Mouse (Mus musculus): Measurements from ENCODE around the gene Ece2. TPM values are rescaled to one million over a fixed set of nuclear protein-coding genes. Genes with fewer than 3 reads are reported as not detected.

The Ece2 gene
- polyA plus RNA-seq, 1 experiment from 2014 or later = 1.7 TPM

DNA sequence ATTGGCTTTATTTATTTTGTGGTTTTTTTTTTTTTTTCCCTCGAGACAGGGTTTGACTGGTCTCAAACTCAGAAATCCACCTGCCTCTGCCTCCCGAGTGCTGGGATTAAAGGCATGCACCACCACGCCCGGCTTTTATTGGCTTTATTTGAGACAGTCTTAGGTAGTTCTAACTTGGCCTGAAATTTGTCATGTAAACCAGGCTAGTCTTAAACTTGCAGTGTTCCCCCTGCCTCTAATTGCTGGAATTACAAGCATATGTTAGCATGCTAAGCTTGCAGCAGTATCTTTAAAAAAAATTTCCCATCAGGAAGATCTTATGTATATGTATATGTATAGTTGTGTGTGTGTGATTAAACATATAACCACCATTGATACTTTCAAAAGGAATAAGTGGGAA is 47.1 kb downstream of the Ece2 start:
- Histone ChIP-seq H3K36me3 (ENCODE audit: control insufficient read depth, insufficient read depth, low read length) (peaks cover 40% of the 10 kb centered on the region), H3K27ac (ENCODE audit: low read length) (no peak overlapping the region), H3K4me2 (ENCODE audit: low read depth, low read length) (no peak overlapping the region), H3K4me1 (ENCODE audit: control insufficient read depth, insufficient read depth, low read length) (peaks cover 27% of the 10 kb centered on the region), H3K9me3 (ENCODE audit: control insufficient read depth, low read length) (no peaks in the 10 kb centered on the region), H3K4me3 (ENCODE audit: low read length) (no peak overlapping the region), H3K27me3 (replicated peaks; ENCODE audit: control insufficient read depth, insufficient read depth, low read length) (no peaks in the 10 kb centered on the region), H3K9ac (ENCODE audit: low read depth, low read length) (no peak overlapping the region)
- WGBS = 78% methylated on average over 4 of the region's 4 CpGs
- ATAC-seq = no peak

DNA sequence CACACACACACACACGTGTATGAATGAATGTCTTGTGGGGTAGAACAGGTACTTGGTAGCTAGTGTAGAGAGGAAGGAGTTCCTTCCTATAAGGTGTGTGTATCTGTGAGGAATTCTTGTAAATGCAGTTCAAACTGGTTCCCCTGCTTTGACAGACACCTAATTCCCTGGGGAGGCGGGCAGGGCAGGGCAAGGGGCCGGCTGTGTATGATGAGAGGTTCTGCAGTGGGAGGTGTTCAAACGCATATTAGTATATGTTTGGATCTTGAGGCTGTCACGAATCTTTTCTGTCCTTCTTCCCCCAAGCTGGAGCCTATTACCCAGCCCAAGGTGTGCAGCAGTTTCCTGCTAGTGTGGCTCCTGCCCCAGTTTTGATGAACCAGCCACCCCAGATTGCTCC is 47.8 kb downstream of the Ece2 start:
- H3K27ac ChIP-seq (ENCODE audit: low read length) = peak overlapping the region; percentile 33; the same call in 1 of the 2 replicates
- peaks cover 23% of the 10 kb centered on the region for H3K4me1 ChIP-seq (ENCODE audit: control insufficient read depth, insufficient read depth, low read length)
- 82% methylated on average over 5 of the region's 5 CpGs for WGBS
- no peaks in the 10 kb centered on the region for H3K9me3 ChIP-seq (ENCODE audit: control insufficient read depth, low read length)
- no peak overlapping the region for H3K4me3 ChIP-seq (ENCODE audit: low read length)
- H3K27me3 ChIP-seq (replicated peaks; ENCODE audit: control insufficient read depth, insufficient read depth, low read length) = no peaks in the 10 kb centered on the region
- no peak overlapping the region for H3K9ac ChIP-seq (ENCODE audit: low read depth, low read length)
- no peak overlapping the region for H3K4me2 ChIP-seq (ENCODE audit: low read depth, low read length)
- no peak for ATAC-seq
- H3K36me3 ChIP-seq (ENCODE audit: control insufficient read depth, insufficient read depth, low read length) = peaks cover 46% of the 10 kb centered on the region

DNA sequence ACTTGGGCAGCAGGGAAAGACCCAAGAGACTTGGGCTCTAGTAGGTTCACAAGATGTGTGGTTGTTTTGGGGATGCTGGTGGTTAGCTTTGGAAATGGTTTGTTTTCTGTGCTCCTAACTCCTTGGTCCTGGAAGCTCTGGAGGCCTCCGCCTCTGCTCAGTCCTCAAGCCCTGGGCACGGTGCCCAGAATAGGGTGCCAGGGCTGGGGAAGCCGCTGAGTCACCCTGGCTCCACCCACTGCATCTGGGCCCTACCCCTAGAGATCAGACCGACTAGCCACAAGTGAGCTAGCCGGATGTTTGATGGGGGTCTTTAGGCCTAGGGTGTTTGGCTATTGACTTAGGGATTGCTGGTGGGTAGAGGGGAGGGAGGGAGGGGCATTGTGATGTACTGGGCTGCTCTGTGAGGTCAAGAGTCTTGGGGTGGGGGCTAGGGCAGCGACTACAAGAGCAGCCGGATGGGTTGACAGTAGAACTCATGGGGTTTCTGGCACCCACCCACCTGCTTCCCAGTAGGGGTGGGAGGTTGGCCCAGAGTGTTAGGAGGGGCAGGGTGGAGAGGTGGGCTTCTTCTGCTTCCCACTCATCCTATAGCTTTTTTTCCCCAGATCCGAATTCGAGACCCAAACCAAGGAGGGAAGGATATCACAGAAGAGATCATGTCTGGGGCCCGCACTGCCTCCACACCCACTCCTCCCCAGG is 48.5 kb downstream of the Ece2 start:
- WGBS = 71% methylated on average over 10 of the region's 10 CpGs
- Histone ChIP-seq H3K4me1 (ENCODE audit: control insufficient read depth, insufficient read depth, low read length) (peaks cover 23% of the 10 kb centered on the region), H3K4me3 (ENCODE audit: low read length) (no peak overlapping the region), H3K36me3 (ENCODE audit: control insufficient read depth, insufficient read depth, low read length) (peaks cover 52% of the 10 kb centered on the region), H3K4me2 (ENCODE audit: low read depth, low read length) (no peak overlapping the region), H3K27me3 (replicated peaks; ENCODE audit: control insufficient read depth, insufficient read depth, low read length) (no peaks in the 10 kb centered on the region), H3K9ac (ENCODE audit: low read depth, low read length) (no peak overlapping the region), H3K9me3 (ENCODE audit: control insufficient read depth, low read length) (no peaks in the 10 kb centered on the region), H3K27ac (ENCODE audit: low read length) (no peak overlapping the region)
- no peak for ATAC-seq

DNA sequence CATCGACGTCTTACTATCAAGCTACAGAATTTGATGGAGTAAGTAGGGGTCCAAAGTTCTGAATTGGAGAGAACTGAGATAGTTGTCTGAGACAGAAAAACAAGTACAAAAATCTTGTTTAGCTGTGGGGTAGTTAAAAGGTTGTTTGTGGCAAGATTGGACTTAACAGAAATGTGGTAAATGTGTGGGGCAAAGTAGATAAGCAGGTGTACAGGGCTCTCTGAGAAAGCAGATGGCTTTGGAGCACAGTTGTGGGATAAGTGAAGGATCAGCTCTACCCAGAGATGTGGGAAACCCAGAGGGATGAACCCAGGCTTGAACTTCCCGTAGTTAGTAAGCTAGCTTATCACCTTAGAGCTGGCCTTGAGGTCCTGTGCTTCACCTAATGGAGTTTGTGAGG is 61.1 kb downstream of the Ece2 start:
- 77% methylated on average over 3 of the region's 3 CpGs for WGBS
- Histone ChIP-seq H3K4me2 (ENCODE audit: low read depth, low read length) (no peak overlapping the region), H3K36me3 (ENCODE audit: control insufficient read depth, insufficient read depth, low read length) (peaks cover 29% of the 10 kb centered on the region), H3K27ac (ENCODE audit: low read length) (no peak overlapping the region), H3K27me3 (replicated peaks; ENCODE audit: control insufficient read depth, insufficient read depth, low read length) (no peaks in the 10 kb centered on the region), H3K9ac (ENCODE audit: low read depth, low read length) (no peak overlapping the region), H3K9me3 (ENCODE audit: control insufficient read depth, low read length) (no peaks in the 10 kb centered on the region), H3K4me3 (ENCODE audit: low read length) (no peak overlapping the region), H3K4me1 (ENCODE audit: control insufficient read depth, insufficient read depth, low read length) (peaks cover 13% of the 10 kb centered on the region)
- no peak for ATAC-seq

DNA sequence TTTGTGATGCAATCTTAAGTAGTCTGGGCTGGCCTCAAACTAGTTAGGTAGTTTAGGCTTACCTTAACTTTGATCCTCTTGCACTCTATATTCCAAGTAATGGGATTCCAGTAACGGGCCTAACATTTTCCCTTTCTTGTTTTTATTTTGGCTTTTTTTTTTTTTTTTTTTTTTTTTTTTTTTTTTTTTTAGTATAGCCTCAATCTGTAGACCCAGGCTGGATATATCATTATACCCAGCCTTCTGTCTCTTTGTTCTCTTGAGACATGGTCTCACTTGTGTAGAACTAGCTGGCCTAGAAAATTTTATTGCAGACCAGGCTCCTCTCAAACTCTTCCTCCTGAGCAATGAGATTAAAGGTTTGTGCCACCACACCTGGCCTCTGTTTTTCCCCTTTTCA is 62.0 kb downstream of the Ece2 start:
- H3K27me3 ChIP-seq (replicated peaks; ENCODE audit: control insufficient read depth, insufficient read depth, low read length) = no peaks in the 10 kb centered on the region; the same call in 1 of the 2 replicates
- H3K4me1 ChIP-seq (ENCODE audit: control insufficient read depth, insufficient read depth, low read length) = peaks cover 19% of the 10 kb centered on the region
- no peak overlapping the region for H3K4me2 ChIP-seq (ENCODE audit: low read depth, low read length)
- 80% methylated on average over 1 of the region's 1 CpGs for WGBS
- no peaks in the 10 kb centered on the region for H3K9me3 ChIP-seq (ENCODE audit: control insufficient read depth, low read length)
- peaks cover 21% of the 10 kb centered on the region for H3K36me3 ChIP-seq (ENCODE audit: control insufficient read depth, insufficient read depth, low read length)
- no peak overlapping the region for H3K9ac ChIP-seq (ENCODE audit: low read depth, low read length)
- no peak overlapping the region for H3K27ac ChIP-seq (ENCODE audit: low read length)
- H3K4me3 ChIP-seq (ENCODE audit: low read length) = no peak overlapping the region
- no peak for ATAC-seq

DNA sequence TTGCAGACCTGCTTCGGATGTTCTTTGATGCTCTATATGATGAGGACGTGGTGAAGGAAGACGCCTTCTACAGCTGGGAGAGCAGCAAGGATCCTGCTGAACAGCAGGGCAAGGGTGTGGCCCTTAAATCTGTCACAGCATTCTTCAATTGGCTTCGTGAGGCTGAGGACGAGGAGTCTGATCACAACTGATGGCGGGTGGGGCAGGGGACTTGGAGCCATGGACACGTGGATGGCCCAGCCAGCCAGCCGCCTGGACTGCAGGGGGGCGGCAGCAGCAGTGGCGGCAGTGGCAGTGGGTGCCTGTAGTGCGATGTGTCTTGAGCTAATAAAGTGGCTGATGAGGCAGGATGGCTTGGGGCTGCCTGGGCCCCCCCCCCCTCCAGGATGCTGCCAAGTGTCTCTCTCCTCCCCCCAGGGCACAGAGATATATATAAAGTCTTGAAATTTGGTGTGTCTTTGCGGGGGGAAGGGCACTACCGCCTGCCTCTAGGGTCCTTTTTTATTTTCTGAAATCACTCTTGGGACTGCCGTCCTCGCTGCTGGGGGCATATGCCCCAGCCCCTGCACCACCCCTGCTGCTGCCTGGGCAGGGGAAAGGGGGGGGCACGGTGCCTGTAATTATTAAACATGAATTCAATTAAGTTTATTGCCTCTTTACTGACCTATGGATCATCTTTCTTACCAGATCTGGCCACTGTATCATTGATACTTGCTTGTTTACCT is 62.8 kb downstream of the Ece2 start:
- no peaks in the 10 kb centered on the region; the same call in 1 of the 2 replicates for H3K27me3 ChIP-seq (replicated peaks; ENCODE audit: control insufficient read depth, insufficient read depth, low read length)
- peaks cover 19% of the 10 kb centered on the region for H3K4me1 ChIP-seq (ENCODE audit: control insufficient read depth, insufficient read depth, low read length)
- no peak overlapping the region for H3K4me3 ChIP-seq (ENCODE audit: low read length)
- H3K9ac ChIP-seq (ENCODE audit: low read depth, low read length) = no peak overlapping the region
- peak; percentile 9 for ATAC-seq
- WGBS = 47% methylated on average over 16 of the region's 16 CpGs
- peaks cover 18% of the 10 kb centered on the region for H3K36me3 ChIP-seq (ENCODE audit: control insufficient read depth, insufficient read depth, low read length)
- H3K4me2 ChIP-seq (ENCODE audit: low read depth, low read length) = peak overlapping the region; percentile 95; the same call in 1 of the 2 replicates
- no peak overlapping the region for H3K27ac ChIP-seq (ENCODE audit: low read length)
- H3K9me3 ChIP-seq (ENCODE audit: control insufficient read depth, low read length) = no peaks in the 10 kb centered on the region

DNA sequence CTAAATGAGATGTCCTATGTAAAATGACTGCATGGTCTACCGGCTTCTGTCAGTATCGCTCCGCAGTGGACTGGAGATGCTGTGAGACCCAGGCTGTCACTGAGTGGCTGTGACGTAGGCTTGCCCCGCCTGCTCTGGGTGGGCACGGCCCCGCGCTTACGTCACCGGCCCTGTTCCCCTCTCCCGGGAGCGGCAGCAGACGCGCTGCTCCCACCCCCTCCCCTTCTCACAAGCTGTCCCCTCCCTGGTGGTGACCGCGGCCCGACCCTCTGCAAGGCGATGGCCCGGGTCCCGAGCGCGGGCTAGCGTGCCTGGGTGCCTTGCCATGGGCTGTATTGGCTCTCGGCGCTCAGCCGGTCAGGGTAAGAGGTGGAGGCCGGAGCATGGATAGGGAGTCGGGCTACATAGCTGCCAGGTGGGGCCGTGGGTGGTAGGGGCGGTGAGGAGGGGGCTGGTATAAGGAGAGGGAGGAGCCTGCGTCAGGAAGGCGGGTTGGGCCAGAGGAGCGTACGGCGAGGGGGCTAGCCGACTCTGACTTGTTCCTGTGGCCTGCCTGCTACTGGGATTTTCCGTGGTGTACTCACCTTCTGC is 63.6 kb downstream of the Ece2 start, which contains the start of gene Fam131a:
TSS of gene Fam131a (plus strand) at position 131 of the 591 bp plus-strand sequence.
- Histone ChIP-seq H3K27ac (ENCODE audit: low read length) (peak within 1 kb of the TSS; percentile 85), H3K9ac (ENCODE audit: low read depth, low read length) (peak within 1 kb of the TSS; percentile 85), H3K36me3 (ENCODE audit: control insufficient read depth, insufficient read depth, low read length) (peaks cover 18% of the 10 kb centered on the region), H3K9me3 (ENCODE audit: control insufficient read depth, low read length) (no peaks in the 10 kb centered on the region), H3K4me2 (ENCODE audit: low read depth, low read length) (peak within 1 kb of the TSS; percentile 95), H3K27me3 (replicated peaks; ENCODE audit: control insufficient read depth, insufficient read depth, low read length) (no peaks in the 10 kb centered on the region; the same call in 1 of the 2 replicates), H3K4me1 (ENCODE audit: control insufficient read depth, insufficient read depth, low read length) (peaks cover 19% of the 10 kb centered on the region), H3K4me3 (ENCODE audit: low read length) (peak within 1 kb of the TSS; percentile 69)
- under 1% methylated on average over 37 of the region's 37 CpGs for WGBS
- ATAC-seq = peak; percentile 95

DNA sequence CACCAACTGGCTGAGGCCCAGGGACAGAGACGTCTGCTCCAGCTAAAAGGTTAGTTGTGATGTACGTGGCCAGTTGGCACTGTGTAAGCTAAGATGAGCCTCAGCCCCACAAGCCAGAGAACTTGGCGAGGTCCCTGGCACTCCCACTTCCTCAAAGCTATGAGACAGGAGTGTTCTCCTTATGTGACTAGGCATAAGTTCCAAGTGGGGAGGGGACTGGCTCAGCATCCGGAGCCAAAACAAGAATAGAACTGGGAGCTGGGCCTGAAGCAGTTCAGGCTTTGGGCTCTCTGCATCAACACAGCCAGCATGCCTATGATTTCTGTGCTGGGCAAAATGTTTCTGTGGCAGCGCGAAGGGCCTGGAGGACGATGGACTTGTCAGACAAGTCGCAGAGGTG is 65.2 kb downstream of the Ece2 start:
- H3K9ac ChIP-seq (ENCODE audit: low read depth, low read length) = no peak overlapping the region
- WGBS = 70% methylated on average over 8 of the region's 8 CpGs
- peaks cover 8% of the 10 kb centered on the region; the same call in 1 of the 2 replicates for H3K36me3 ChIP-seq (ENCODE audit: control insufficient read depth, insufficient read depth, low read length)
- H3K4me2 ChIP-seq (ENCODE audit: low read depth, low read length) = no peak overlapping the region
- H3K9me3 ChIP-seq (ENCODE audit: control insufficient read depth, low read length) = no peaks in the 10 kb centered on the region
- H3K4me1 ChIP-seq (ENCODE audit: control insufficient read depth, insufficient read depth, low read length) = peaks cover 19% of the 10 kb centered on the region
- no peak for ATAC-seq
- no peaks in the 10 kb centered on the region; the same call in 1 of the 2 replicates for H3K27me3 ChIP-seq (replicated peaks; ENCODE audit: control insufficient read depth, insufficient read depth, low read length)
- H3K27ac ChIP-seq (ENCODE audit: low read length) = no peak overlapping the region
- no peak overlapping the region for H3K4me3 ChIP-seq (ENCODE audit: low read length)

DNA sequence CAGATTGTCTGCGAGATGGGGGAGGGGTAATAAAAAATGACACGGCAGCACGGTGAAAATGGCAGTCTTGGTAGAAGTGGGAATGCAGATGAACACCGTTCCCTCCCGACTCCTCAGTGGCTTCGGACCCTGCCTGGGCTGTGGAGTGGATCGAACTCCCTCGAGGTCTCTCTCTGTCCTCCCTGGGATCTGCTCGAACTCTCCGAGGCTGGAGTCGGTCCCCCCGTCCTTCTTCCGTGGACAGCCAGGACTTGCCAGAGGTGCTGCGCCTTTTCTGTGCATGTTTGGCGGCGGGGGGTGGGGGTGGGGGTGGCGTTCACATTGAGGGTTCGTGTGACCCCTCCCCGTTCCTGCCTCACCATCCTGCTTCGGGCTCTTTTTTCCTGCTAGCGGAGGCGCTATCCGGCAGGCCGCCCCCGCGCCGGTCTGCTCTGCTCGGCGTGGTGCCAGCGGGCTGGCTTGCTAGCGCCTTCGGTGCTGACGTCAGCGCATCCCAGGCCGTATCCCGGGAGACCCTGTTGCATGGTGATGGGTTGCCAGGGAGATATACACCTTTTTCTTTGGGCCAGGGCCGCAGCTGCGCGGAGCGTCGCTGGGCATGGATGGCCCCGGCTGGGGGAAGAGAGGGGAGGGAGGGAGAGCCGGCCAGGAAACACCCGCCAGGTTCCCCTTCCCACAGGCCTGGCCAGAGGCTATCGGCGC is 66.1 kb downstream of the Ece2 start:
- peak overlapping the region; percentile 56 for H3K9ac ChIP-seq (ENCODE audit: low read depth, low read length)
- peaks cover 19% of the 10 kb centered on the region for H3K4me1 ChIP-seq (ENCODE audit: control insufficient read depth, insufficient read depth, low read length)
- ATAC-seq = peak; percentile 47
- no peaks in the 10 kb centered on the region for H3K9me3 ChIP-seq (ENCODE audit: control insufficient read depth, low read length)
- H3K36me3 ChIP-seq (ENCODE audit: control insufficient read depth, insufficient read depth, low read length) = 0 out of 2 replicates have a peak, but pooled peaks cover 4% of the 10 kb centered on the region
- peak overlapping the region; percentile 56 for H3K4me2 ChIP-seq (ENCODE audit: low read depth, low read length)
- 4% methylated on average over 44 of the region's 46 CpGs for WGBS
- H3K4me3 ChIP-seq (ENCODE audit: low read length) = peak overlapping the region; percentile 40
- no peak overlapping the region for H3K27ac ChIP-seq (ENCODE audit: low read length)
- no peaks in the 10 kb centered on the region; the same call in 1 of the 2 replicates for H3K27me3 ChIP-seq (replicated peaks; ENCODE audit: control insufficient read depth, insufficient read depth, low read length)

All from intestine, embryonic 16.5 days (tissue).